Mouse (Mus musculus) kidney, adult 11 months (tissue): Measurements from ENCODE around the gene Olfr171.
"Not testable (repeated sequence)": the region's sequence is repeated elsewhere in the genome, so short reads cannot be mapped to it uniquely, and the experiment has no call there.

Experiments
- DNase-seq: peaks from one replicate; pipeline ENCODE4 v3.0.0; 2022

The Olfr171 gene

GRCm38 (mm10) chr16:19629816-19630215, at the start of gene Olfr171:
Gene Olfr171 (minus strand): TSS chr16:19629916.
- no peak for DNase-seq

- no peak for DNase-seq
Measured at GRCm38 (mm10) chr16:19670768-19671357, 41.1 kb upstream of the Olfr171 start.

GRCm38 (mm10) chr16:19666312-19666711, 36.6 kb upstream of the Olfr171 start:
- DNase-seq = no peak

- DNase-seq = not testable (repeated sequence)
Measured at GRCm38 (mm10) chr16:19611782-19612181, 17.9 kb downstream of the Olfr171 start, which contains the start of gene Olfr170. Gene Olfr170 (minus strand): TSS chr16:19611882.

GRCm38 (mm10) chr16:19603166-19603565, 26.6 kb downstream of the Olfr171 start:
- no peak for DNase-seq
